25 mouse cellular contexts compared by ENCODE assay signal in genomic region chr5:135847460-135847859, GRCm38 (mm10). TPM values are rescaled to one million over a fixed set of nuclear protein-coding genes. Genes with fewer than 3 reads are reported as not detected.
DNase-seq lines count a peak whose midpoint lies in the region; ATAC-seq and TF ChIP-seq lines count a peak whose summit lies in the region.
"Had no signal": no experiment of that assay in that cellular context is flagged by ENCODE, and none has a peak within 500 bp of the region (broad histone marks: within the 10 kb centered on the region; RNA-seq: fewer than 3 reads in every experiment).

No protein-coding gene starts in this region.

- no peaks in the 10 kb centered on the region for H3K9me3 ChIP-seq in stomach, postnatal 0 days (ENCODE audit: control insufficient read depth, low read length)
- H3K9me3 ChIP-seq: embryonic facial prominence, embryonic 13.5 days; hindbrain, embryonic 13.5 days; midbrain, embryonic 12.5 days; neural tube, embryonic 13.5 days; stomach, embryonic 15.5 days had no signal

- WGBS in cerebellum, adult 2 months: 75% methylated on average over 4 of the region's 4 CpGs
- WGBS in stomach, postnatal 0 days: 75% methylated on average over 4 of the region's 4 CpGs

- peak; percentile 41; the same call in 1 of the 2 replicates for TF ChIP-seq CTCF in cerebellum, adult 2 months (IDR thresholded peaks at IDR 0.05; ENCODE audit: borderline replicate concordance, insufficient read depth, low read depth, low read length)
- peak; percentile 48 for TF ChIP-seq CTCF in left cerebral cortex, adult 2 months (IDR thresholded peaks at IDR 0.05)
- TF ChIP-seq CTCF in testis, adult 2 months (IDR thresholded peaks at IDR 0.05; ENCODE audit: control insufficient read depth, insufficient read depth, insufficient replicate concordance, low read depth, low read length): peak; percentile 67; the same call in 1 of the 2 replicates
- peak; percentile 27; the same call in 1 of the 2 replicates for TF ChIP-seq CTCF in stomach, postnatal 0 days (IDR thresholded peaks at IDR 0.05; ENCODE audit: low read depth)

- no peaks in the 10 kb centered on the region for H3K27me3 ChIP-seq in cerebellum, adult 2 months (ENCODE audit: control insufficient read depth, insufficient read depth, low read length)
- no peaks in the 10 kb centered on the region for H3K27me3 ChIP-seq in testis, adult 2 months (ENCODE audit: control insufficient read depth, insufficient read depth, low read length)
- peaks cover 4% of the 10 kb centered on the region; the same call in 1 of the 2 replicates for H3K27me3 ChIP-seq in stomach, postnatal 0 days (ENCODE audit: control insufficient read depth, insufficient read depth, low read length)
- H3K27me3 ChIP-seq: hindbrain, embryonic 13.5 days; neural tube, embryonic 13.5 days had no signal

- peaks cover 11% of the 10 kb centered on the region; the same call in 1 of the 2 replicates for H3K4me1 ChIP-seq in cerebellum, adult 2 months (ENCODE audit: control insufficient read depth, insufficient read depth, low read length)
- no peaks in the 10 kb centered on the region for H3K4me1 ChIP-seq in testis, adult 2 months (ENCODE audit: control insufficient read depth, insufficient read depth, low read length)
- H3K4me1 ChIP-seq in stomach, postnatal 0 days (replicated peaks; ENCODE audit: control insufficient read depth, insufficient read depth): no peaks in the 10 kb centered on the region
- H3K4me1 ChIP-seq: liver, embryonic 13.5 days had no signal

- intact Hi-C loops in left cerebral cortex, adult 2 months (cut with DNase I): no loop called here
- intact Hi-C loops in left cerebral cortex, postnatal 25 days (cut with DNase I): no loop called here

- no peak for ATAC-seq in stomach, postnatal 0 days (ENCODE audit: low FRiP score, low TSS enrichment)
- ATAC-seq: activated CD4-positive, CD25-positive, alpha-beta regulatory T cell, adult 4 months; forebrain, embryonic 14.5 days; intestine, embryonic 16.5 days had no signal

- TF ChIP-seq POLR2A in cerebellum, adult 2 months (IDR thresholded peaks at IDR 0.05; ENCODE audit: borderline replicate concordance, insufficient read depth, low read length): no peak
- TF ChIP-seq POLR2A in testis, adult 2 months (IDR thresholded peaks at IDR 0.05; ENCODE audit: control insufficient read depth, low read depth, low read length): no peak

- H3K27ac ChIP-seq in cerebellum, adult 2 months (ENCODE audit: insufficient read depth, low read length): no peak overlapping the region
- peak overlapping the region; percentile 56 for H3K27ac ChIP-seq in left cerebral cortex, adult 2 months
- no peak overlapping the region for H3K27ac ChIP-seq in testis, adult 2 months (ENCODE audit: control insufficient read depth, insufficient read depth, low read depth, low read length)
- H3K27ac ChIP-seq in stomach, postnatal 0 days (replicated peaks): no peak overlapping the region
- H3K27ac ChIP-seq: embryonic facial prominence, embryonic 13.5 days; hindbrain, embryonic 13.5 days; kidney, postnatal 0 days; liver, embryonic 13.5 days; midbrain, embryonic 12.5 days; neural tube, embryonic 13.5 days; stomach, embryonic 15.5 days had no signal

- no peak for DNase-seq in cerebellum, adult 2 months
- DNase-seq in cerebellum, postnatal 4 days (ENCODE audit: low spot score in 2 of 2): no peak
- DNase-seq in left cerebral cortex, adult 2 months (ENCODE audit: extremely low spot score in 1 of 2, low spot score in 2 of 2): no peak
- DNase-seq in left cerebral cortex, postnatal 25 days (ENCODE audit: low spot score in 2 of 2): no peak
- DNase-seq in testis, postnatal 14 days (ENCODE audit: low spot score): no peak
- no peak for DNase-seq in stomach, postnatal 0 days (ENCODE audit: low spot score)
- DNase-seq in frontal cortex, postnatal 14 days (ENCODE audit: low spot score in 2 of 2): no peak
- DNase-seq: adrenal gland, postnatal 36 days; cerebellum, adult 9-10 months; heart, postnatal 14 days; layer of hippocampus, postnatal 36 days; liver, embryonic 13.5 days; lung, postnatal 10 days had no signal

- no peak for TF ChIP-seq EP300 in stomach, postnatal 0 days (optimal IDR thresholded peaks at IDR 0.05)

- no peak overlapping the region for H3K4me2 ChIP-seq in stomach, postnatal 0 days (replicated peaks; ENCODE audit: low read depth)
- H3K4me2 ChIP-seq: embryonic facial prominence, embryonic 13.5 days; heart, embryonic 11.5 days; hindbrain, embryonic 13.5 days; liver, embryonic 13.5 days; midbrain, embryonic 12.5 days; neural tube, embryonic 13.5 days; stomach, embryonic 15.5 days had no signal

- no peak overlapping the region for H3K9ac ChIP-seq in stomach, postnatal 0 days (ENCODE audit: low read length)
- H3K9ac ChIP-seq: embryonic facial prominence, embryonic 13.5 days; hindbrain, embryonic 13.5 days; liver, embryonic 13.5 days; midbrain, embryonic 12.5 days; neural tube, embryonic 13.5 days; stomach, embryonic 15.5 days had no signal

- no peaks in the 10 kb centered on the region for H3K36me3 ChIP-seq in testis, adult 2 months (ENCODE audit: control insufficient read depth, insufficient read depth, low read length)
- no peaks in the 10 kb centered on the region for H3K36me3 ChIP-seq in stomach, postnatal 0 days (ENCODE audit: control insufficient read depth, insufficient read depth, low read length)
- H3K36me3 ChIP-seq: embryonic facial prominence, embryonic 13.5 days; liver, embryonic 13.5 days; stomach, embryonic 15.5 days had no signal

- H3K4me3 ChIP-seq in cerebellum, adult 2 months (replicated peaks; ENCODE audit: insufficient read depth, low read depth, low read length): no peak overlapping the region
- H3K4me3 ChIP-seq in left cerebral cortex, adult 2 months: no peak overlapping the region
- H3K4me3 ChIP-seq in testis, adult 2 months (ENCODE audit: control insufficient read depth, low read depth, low read length): no peak overlapping the region
- H3K4me3 ChIP-seq in stomach, postnatal 0 days (ENCODE audit: low read depth, low read length): no peak overlapping the region
- H3K4me3 ChIP-seq: embryonic facial prominence, embryonic 13.5 days; hindbrain, embryonic 13.5 days; liver, embryonic 13.5 days; midbrain, embryonic 12.5 days; neural tube, embryonic 13.5 days; stomach, embryonic 15.5 days had no signal

RNA-seq across cellular contexts. Expression of gene Hspb1, which starts 40.3 kb away (rescaled TPM):
- polyA plus RNA-seq in cerebellum, adult 2 months (2012; rRNA removed): 42.9 and 49.2 TPM in 2 replicates
- total RNA-seq in left cerebral cortex, adult 2 months (2021): 10 to 100 TPM; 19.2 to 19.3 TPM
- total RNA-seq in left cerebral cortex, postnatal 25 days (2021): 10 to 100 TPM; 16.9 to 19.7 TPM
- polyA plus RNA-seq in testis, adult 2 months (2012; rRNA removed): 49.6 and 51.0 TPM in 2 replicates
- 1,235 and 1,355 TPM in 2 replicates for polyA plus RNA-seq in stomach, postnatal 0 days (2015; fragmentation: Nextera tagmentation; extraction: Ambion mirVana)
- total RNA-seq: megakaryocyte progenitor cell, adult 5-6 weeks had no signal
- polyA plus RNA-seq: activated CD4-positive, CD25-positive, alpha-beta regulatory T cell, adult 4 months had no signal

RNA-seq across cellular contexts. Expression of gene Srrm3, which starts 40.8 kb away (rescaled TPM):
- polyA plus RNA-seq in cerebellum, adult 2 months (2012; rRNA removed): 123 and 131 TPM in 2 replicates
- total RNA-seq in left cerebral cortex, adult 2 months (2021): 100 to 1,000 TPM in 1 of 2 experiments, 10 to 100 TPM in 1; 97.9 to 109 TPM
- total RNA-seq in left cerebral cortex, postnatal 25 days (2021): 10 to 100 TPM; 85.4 to 98.1 TPM
- polyA plus RNA-seq in testis, adult 2 months (2012; rRNA removed): 0.10 and 0.12 TPM in 2 replicates
- 0.67 TPM in 2 replicates for polyA plus RNA-seq in stomach, postnatal 0 days (2015; fragmentation: Nextera tagmentation; extraction: Ambion mirVana)
- total RNA-seq: megakaryocyte progenitor cell, adult 5-6 weeks had no signal
- polyA plus RNA-seq: activated CD4-positive, CD25-positive, alpha-beta regulatory T cell, adult 4 months; liver, embryonic 13.5 days had no signal

Comparison
In these comparisons a context has a peak if more than half of its experiments do, and no peak if none do; other contexts are left out.
1. RNA of gene Hspb1, which starts 40.3 kb away (polyA plus RNA-seq): 1,235 to 1,355 TPM in stomach, postnatal 0 days; 49.6 to 51.0 TPM in testis, adult 2 months and 42.9 to 49.2 TPM in cerebellum, adult 2 months; every median in the first group is over 10 times any median in the second.
2. RNA of gene Srrm3, which starts 40.8 kb away (polyA plus RNA-seq): 123 to 131 TPM in cerebellum, adult 2 months; 0.67 TPM in stomach, postnatal 0 days and 0.10 to 0.12 TPM in testis, adult 2 months; every median in the first group is over 10 times any median in the second.
3. Peak in every context shown above with its lines, with median percentiles within 50 percentile points of each other: CTCF ChIP-seq.